Mouse (Mus musculus) neural tube, embryonic 12.5 days (tissue): ENCODE data around the gene Hspb7. TPM values are rescaled to one million over a fixed set of nuclear protein-coding genes. Genes with fewer than 3 reads are reported as not detected.

ENCODE experiments used
- ATAC-seq: fragments of 200-750 bp; cut with Nextera tagmentation; 2 replicates; pipeline ENCODE4 v1.8.0; 2017; ENCODE audit warnings: low read depth, mild to moderate bottlenecking, moderate TSS enrichment, moderate library complexity; ENCODE audit not compliant: low FRiP score
- H3K27ac ChIP-seq: fragments of 300-500 bp; sonication (generic); 2 replicates; pipeline ENCODE4 v1.5.1; 2016
- H3K27me3 ChIP-seq: fragments of 300-500 bp; sonication (generic); replicated peaks from 2 replicates; pipeline ENCODE4 v1.6.1; 2016; ENCODE audit warnings: mild to moderate bottlenecking
- H3K36me3 ChIP-seq: fragments of 300-500 bp; sonication (generic); 2 replicates; pipeline ENCODE4 v1.6.1; 2016; ENCODE audit warnings: mild to moderate bottlenecking
- H3K4me1 ChIP-seq: fragments of 300-500 bp; sonication (generic); 2 replicates; pipeline ENCODE4 v1.6.1; 2016
- H3K4me2 ChIP-seq: fragments of 300-500 bp; sonication (generic); replicated peaks from 2 replicates; pipeline ENCODE4 v1.6.1; 2016; ENCODE audit warnings: mild to moderate bottlenecking
- H3K4me3 ChIP-seq: fragments of 300-500 bp; sonication (generic); 2 replicates; pipeline ENCODE4 v1.5.1; 2016
- H3K9ac ChIP-seq: fragments of 300-500 bp; sonication (generic); 2 replicates; pipeline ENCODE4 v1.6.1; 2016; ENCODE audit warnings: mild to moderate bottlenecking
- H3K9me3 ChIP-seq: fragments of 300-500 bp; sonication (generic); 2 replicates; pipeline ENCODE4 v1.6.1; 2016; ENCODE audit warnings: mild to moderate bottlenecking
- WGBS: fragments of 180-500 bp; shearing (Covaris S2); methylation state at CpG from one replicate; pipeline ENCODE4 v1.1.7; 2016; 5-methylcytosine and 5-hydroxymethylcytosine counted together
- polyA plus RNA-seq: library from polyadenylated mRNA; unstranded; fragments of >200 nt; fragmentation: Nextera tagmentation; extraction: Ambion mirVana; gene quantifications from 2 replicates; pipeline ENCODE4 v1.2.1, GENCODE M21; 2016

Gene Hspb7
- polyA plus RNA-seq, 1 experiment from 2014 or later: not detected

DNA sequence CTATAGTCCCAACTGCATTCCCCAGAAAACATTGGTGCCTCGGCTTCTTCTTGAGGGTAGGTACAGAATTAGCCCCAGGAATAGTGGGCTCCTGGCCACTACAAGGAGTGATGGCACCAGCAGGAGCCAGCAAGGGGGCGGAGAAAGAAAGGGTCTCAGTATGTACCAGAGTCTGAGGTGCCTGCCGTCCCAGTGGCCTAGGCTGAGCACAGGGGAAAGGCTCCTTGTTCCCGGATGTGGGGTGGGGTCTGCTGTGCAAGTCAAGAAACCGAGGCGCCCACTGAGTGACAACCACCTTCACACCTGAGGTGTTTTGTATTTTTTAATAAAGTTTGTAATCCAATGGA, 47.0 kb downstream of the Hspb7 start:
- Histone ChIP-seq H3K27ac (no peak overlapping the region), H3K4me3 (no peak overlapping the region), H3K4me2 (no peak overlapping the region), H3K4me1 (no peaks in the 10 kb centered on the region), H3K9ac (no peak overlapping the region), H3K27me3 (no peaks in the 10 kb centered on the region), H3K9me3 (no peaks in the 10 kb centered on the region), H3K36me3 (peaks cover 99% of the 10 kb centered on the region)
- ATAC-seq: no peak
- WGBS: 89% methylated on average over 6 of the region's 6 CpGs

DNA sequence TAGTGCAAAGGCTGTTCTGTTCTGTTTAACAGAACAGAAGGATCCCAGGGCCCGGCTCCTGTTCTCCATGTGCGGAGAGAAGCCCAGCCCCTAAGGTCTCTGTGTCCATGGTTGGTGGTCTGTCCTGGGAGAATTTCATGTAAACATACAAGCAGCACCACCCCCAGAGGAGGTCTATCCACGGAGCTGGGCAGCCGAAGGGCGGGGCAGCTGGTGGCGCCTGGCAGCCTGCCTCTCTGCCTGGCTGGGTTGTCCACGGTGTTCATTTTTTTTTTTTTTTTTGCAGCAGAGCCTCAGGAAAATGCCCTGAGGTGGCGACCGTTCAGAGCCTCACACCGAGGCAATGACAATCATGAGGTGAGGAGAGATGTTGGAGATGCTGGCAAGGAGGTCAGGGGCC, 48.0 kb downstream of the Hspb7 start:
- Histone ChIP-seq H3K9me3 (no peaks in the 10 kb centered on the region), H3K27ac (no peak overlapping the region)
- 76% methylated on average over 10 of the region's 10 CpGs for whole genome bisulfite sequencing

DNA sequence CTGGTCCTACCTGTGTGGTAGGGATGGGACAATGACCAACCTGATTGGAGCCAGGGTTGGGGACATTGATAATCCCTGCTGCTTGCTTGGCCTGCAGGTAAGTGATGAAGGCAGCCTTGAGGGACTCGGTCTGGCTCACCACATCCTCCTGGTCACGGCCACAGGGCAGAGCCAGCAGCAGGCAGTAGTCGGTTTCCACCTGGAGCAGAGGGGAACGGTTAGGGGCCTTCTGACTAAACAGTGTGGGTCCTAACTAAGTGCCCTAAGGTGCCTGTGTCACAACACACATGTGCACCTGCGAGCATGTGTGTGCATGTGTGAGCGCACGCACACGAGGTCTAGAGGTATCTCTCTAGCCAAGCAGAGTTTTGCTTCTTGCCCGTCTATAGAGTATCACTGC, 48.8 kb downstream of the Hspb7 start:
- Histone ChIP-seq H3K4me1 (no peaks in the 10 kb centered on the region), H3K9ac (no peak overlapping the region), H3K9me3 (no peaks in the 10 kb centered on the region), H3K27me3 (no peaks in the 10 kb centered on the region), H3K27ac (no peak overlapping the region), H3K36me3 (peaks cover 99% of the 10 kb centered on the region), H3K4me3 (no peak overlapping the region), H3K4me2 (no peak overlapping the region)
- no peak for ATAC-seq
- WGBS: 97% methylated on average over 9 of the region's 9 CpGs

More for the DNA sequence above, 48.0 kb downstream of the Hspb7 start:
- Histone ChIP-seq H3K4me2 (no peak overlapping the region), H3K36me3 (peaks cover 99% of the 10 kb centered on the region), H3K9ac (no peak overlapping the region), H3K27me3 (no peaks in the 10 kb centered on the region), H3K4me1 (no peaks in the 10 kb centered on the region), H3K4me3 (no peak overlapping the region)
- ATAC-seq: no peak

DNA sequence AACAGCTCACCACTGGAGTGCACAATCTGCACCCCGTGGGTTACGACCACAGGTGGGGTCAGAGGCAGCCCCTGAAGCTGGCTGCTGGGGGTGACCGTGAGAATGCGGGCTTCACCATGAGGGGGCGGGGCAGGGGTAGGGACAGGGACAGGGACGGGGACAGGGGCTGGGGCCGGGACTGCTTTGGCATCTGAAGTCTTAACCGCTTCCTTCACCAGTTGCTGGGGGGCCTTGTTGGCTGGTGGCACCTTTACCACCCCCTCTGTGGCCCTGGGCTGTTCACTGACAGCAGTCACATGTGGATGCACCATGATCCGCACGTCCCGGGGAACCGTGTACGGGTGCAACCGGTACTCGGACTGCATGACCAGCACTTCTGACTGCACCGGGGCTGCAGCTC, 50.9 kb downstream of the Hspb7 start:
- H3K9ac ChIP-seq: no peak overlapping the region
- no peak overlapping the region for H3K4me2 ChIP-seq
- no peak for ATAC-seq
- no peak overlapping the region for H3K27ac ChIP-seq
- H3K36me3 ChIP-seq: peaks cover 99% of the 10 kb centered on the region
- no peaks in the 10 kb centered on the region for H3K27me3 ChIP-seq
- H3K4me1 ChIP-seq: no peaks in the 10 kb centered on the region
- no peak overlapping the region for H3K4me3 ChIP-seq
- 98% methylated on average over 16 of the region's 16 CpGs for WGBS
- no peaks in the 10 kb centered on the region for H3K9me3 ChIP-seq

DNA sequence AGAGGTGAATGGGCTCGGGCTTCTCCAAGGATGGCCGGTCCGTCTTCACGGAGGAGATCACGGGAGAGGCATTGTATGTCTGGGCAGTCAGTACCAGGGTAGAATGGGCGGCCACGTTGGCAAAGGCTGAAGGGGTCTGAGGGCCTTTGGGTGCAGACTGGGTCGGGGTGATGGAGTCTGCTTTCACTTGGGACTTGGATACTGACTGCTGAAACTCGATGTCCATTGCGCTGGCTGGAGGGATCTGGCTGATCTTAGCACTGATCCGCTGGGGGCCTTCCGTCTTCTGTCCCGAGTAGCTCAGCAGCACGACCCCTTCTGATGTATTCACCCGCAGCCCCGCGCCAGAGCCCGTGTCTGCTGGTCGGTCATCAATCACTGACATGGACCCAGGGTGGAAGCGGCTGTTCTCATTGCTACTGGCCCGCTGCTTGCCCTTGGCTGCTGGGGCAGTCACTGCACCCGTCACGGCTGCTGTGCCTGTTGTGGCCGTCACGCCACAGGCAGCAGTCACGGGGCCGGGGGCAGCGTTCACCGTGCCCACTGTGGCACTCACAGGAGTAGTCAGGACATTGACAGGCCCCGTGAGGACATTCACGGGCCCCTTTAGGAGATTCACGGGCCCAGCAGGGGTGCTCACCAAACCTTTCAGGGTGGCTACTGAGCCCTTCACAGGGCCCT, 52.2 kb downstream of the Hspb7 start:
- Histone ChIP-seq H3K9me3 (no peaks in the 10 kb centered on the region), H3K4me3 (no peak overlapping the region), H3K4me2 (no peak overlapping the region), H3K27ac (no peak overlapping the region), H3K36me3 (peaks cover 99% of the 10 kb centered on the region), H3K27me3 (no peaks in the 10 kb centered on the region), H3K4me1 (no peaks in the 10 kb centered on the region), H3K9ac (no peak overlapping the region)
- 73% methylated on average over 32 of the region's 32 CpGs for WGBS
- ATAC-seq: 0 out of 2 replicates have a peak, but pooled peaks have one; percentile 4

DNA sequence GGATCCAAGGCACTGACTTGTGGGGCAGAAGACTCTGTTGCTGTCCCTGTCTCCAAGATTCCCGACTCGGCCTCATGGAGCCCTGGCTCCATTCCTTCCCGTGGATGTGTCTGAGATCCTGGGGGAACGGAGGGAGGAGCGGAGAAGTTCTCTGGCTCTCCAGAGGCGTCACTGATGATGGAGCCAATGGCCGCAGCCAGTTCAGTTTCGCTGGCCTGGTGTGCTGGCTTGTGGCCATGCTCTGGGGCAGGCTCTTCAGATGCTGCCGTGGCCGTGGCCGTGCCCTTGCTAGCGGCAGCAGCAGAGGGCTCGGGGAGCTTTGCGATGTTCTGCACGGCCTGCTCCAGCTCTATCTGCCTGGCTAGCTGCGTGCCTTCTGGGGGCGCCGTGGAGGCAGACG, 53.9 kb downstream of the Hspb7 start:
- Histone ChIP-seq H3K4me3 (no peak overlapping the region), H3K27ac (no peak overlapping the region), H3K27me3 (no peaks in the 10 kb centered on the region), H3K36me3 (peaks cover 100% of the 10 kb centered on the region), H3K9me3 (no peaks in the 10 kb centered on the region), H3K4me1 (no peaks in the 10 kb centered on the region), H3K9ac (no peak overlapping the region), H3K4me2 (no peak overlapping the region)
- WGBS: 93% methylated on average over 19 of the region's 19 CpGs
- ATAC-seq: no peak

Other genes with a start within 250 kb of the Hspb7 start
- gene Rsg1, start 206.8 kb upstream of the Hspb7 start, polyA plus RNA-seq: 5.5 TPM in 2 replicates
- gene Arhgef19, start 181.3 kb upstream of the Hspb7 start, polyA plus RNA-seq: 1.6 and 3.1 TPM in 2 replicates
- 2.7 and 3.0 TPM in 2 replicates for gene Epha2, start 119.5 kb upstream of the Hspb7 start, polyA plus RNA-seq
- 2.5 and 3.2 TPM in 2 replicates for gene Fam131c, start 52.6 kb upstream of the Hspb7 start, polyA plus RNA-seq
- not detected in 2 replicates for gene Clcnka, start 22.1 kb upstream of the Hspb7 start, polyA plus RNA-seq
- gene Clcnkb, start 4.8 kb upstream of the Hspb7 start, polyA plus RNA-seq: not detected in 2 replicates
- 0.38 TPM in 1 of 2 replicates, not detected in the other for gene Srarp, start 15.3 kb downstream of the Hspb7 start, polyA plus RNA-seq
- 51.6 and 55.7 TPM in 2 replicates for gene Zbtb17, start 23.9 kb downstream of the Hspb7 start, polyA plus RNA-seq
- 21.1 and 21.3 TPM in 2 replicates for gene Spen, start 117.8 kb downstream of the Hspb7 start, polyA plus RNA-seq
- 30.6 and 37.0 TPM in 2 replicates for gene Fblim1, start 185.3 kb downstream of the Hspb7 start, polyA plus RNA-seq
- 0.26 and 0.43 TPM in 2 replicates for gene Tmem82, start 197.9 kb downstream of the Hspb7 start, polyA plus RNA-seq
- gene Slc25a34, start 203.0 kb downstream of the Hspb7 start, polyA plus RNA-seq: not detected in 2 replicates
- gene Plekhm2, start 244.1 kb downstream of the Hspb7 start, polyA plus RNA-seq: 7.4 TPM in 2 replicates